Mouse (Mus musculus) adrenal gland, postnatal 36 days (tissue): ENCODE measurements around the gene Prpmp5. TPM values are rescaled to one million over a fixed set of nuclear protein-coding genes. Genes with fewer than 3 reads are reported as not detected.
"Not testable (repeated sequence)": the region's sequence is repeated elsewhere in the genome, so short reads cannot be mapped to it uniquely, and the experiment has no call there.

Source experiments
- DNase-seq, 2 experiments: peaks; one replicate each; pipeline ENCODE4 v3.0.0; 2021; ENCODE audit warnings: mixed read lengths in 1 of 2
- long read RNA-seq, 2 experiments: library from polyadenylated mRNA; stranded (forward); transcript quantifications; one replicate each; pipeline ENCODE4 v2.0.0; 2021; ENCODE audit warnings: borderline sequencing depth in 2 of 2
- total RNA-seq, 2 experiments: library from RNA; stranded (reverse); gene quantifications; 2 replicates each; pipeline ENCODE4 v1.2.3; 2021

The Prpmp5 gene
- total RNA-seq: not detected
- long read RNA-seq, experiment 1: 0 reads
- long read RNA-seq, experiment 2: 0 reads

DNA sequence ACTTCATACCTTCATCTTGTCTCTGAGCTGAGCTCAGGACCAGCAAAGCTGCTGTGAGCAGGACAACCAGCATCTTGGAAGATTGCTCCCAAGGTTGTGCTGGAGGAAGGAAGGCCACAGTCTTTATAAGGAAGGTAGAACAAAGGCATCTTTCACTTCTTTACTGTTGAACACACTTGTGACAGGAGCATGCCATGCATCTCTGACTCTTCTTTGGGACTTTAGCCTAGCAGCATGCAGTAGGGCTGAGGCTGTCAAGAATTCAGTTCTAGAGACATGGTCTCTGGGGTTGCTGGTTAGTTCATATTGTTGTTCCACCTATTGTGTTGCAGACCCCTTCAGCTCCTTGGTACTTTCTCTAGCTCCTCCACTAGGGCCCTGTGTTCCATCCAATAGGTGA is at the start of gene Prpmp5:
TSS of gene Prpmp5 (minus strand) at position 101 of the 400 bp plus-strand sequence.
- DNase-seq: not testable (repeated sequence)

GRCm38 (mm10) chr6:132364034-132364433 is 49.5 kb upstream of the Prpmp5 start, which contains the start of gene Gm8882:
Gm8882 (minus strand) TSS chr6:132364134.
- not testable (repeated sequence) for DNase-seq

Other genes starting within 250 kb of the Prpmp5 start
- gene Prb1, start 104.2 kb downstream of the Prpmp5 start, total RNA-seq: not detected
- gene Gm8882, start 49.4 kb upstream of the Prpmp5 start, total RNA-seq: not detected